Mouse (Mus musculus): Measurements from ENCODE around the gene Nck2.
A peak's percentile ranks its signal among the peaks of the same experiment; 100 is the strongest.

Gene Nck2

GRCm38 (mm10) chr1:43468978-43469377 is 24.6 kb downstream of the Nck2 start:
- DNase-seq (ENCODE audit: low spot score), result no peak

GRCm38 (mm10) chr1:43470421-43471179 is 26.2 kb downstream of the Nck2 start:
- DNase-seq (ENCODE audit: low spot score), result no peak

- DNase-seq (ENCODE audit: low spot score), result no peak
These were observed 27.0 kb downstream of the Nck2 start for GRCm38 (mm10) chr1:43471180-43472045.

DNA sequence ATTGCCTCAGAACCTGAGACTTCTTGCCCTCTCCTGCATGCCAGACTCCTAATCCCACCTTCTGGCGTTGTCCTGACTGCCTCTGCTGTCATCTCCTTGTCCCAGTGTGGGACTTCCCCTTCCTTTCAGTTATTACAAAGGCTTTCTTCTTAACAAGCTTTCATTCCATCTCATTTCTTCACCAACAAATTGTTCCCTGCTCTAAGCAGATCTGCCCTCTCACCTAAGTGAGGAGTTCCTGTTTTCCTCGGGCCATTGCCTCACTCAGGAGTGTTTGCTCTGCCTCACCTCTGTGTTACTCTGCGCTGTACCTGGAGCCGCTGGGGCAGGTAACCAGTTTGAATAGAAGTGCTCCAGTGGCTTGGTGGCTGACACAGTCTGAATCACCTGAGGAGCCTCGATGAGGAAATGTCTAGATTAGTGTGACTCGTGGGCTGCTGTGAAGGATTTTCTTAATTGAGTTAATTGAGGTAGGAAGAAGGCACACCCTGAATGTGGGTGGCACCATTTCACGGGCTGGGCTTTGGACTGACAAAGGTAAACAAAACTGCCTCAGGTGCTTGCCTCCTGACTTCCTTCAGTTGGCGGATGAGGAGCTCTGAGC is 27.8 kb downstream of the Nck2 start:
- no peak for DNase-seq (ENCODE audit: low spot score)

DNA sequence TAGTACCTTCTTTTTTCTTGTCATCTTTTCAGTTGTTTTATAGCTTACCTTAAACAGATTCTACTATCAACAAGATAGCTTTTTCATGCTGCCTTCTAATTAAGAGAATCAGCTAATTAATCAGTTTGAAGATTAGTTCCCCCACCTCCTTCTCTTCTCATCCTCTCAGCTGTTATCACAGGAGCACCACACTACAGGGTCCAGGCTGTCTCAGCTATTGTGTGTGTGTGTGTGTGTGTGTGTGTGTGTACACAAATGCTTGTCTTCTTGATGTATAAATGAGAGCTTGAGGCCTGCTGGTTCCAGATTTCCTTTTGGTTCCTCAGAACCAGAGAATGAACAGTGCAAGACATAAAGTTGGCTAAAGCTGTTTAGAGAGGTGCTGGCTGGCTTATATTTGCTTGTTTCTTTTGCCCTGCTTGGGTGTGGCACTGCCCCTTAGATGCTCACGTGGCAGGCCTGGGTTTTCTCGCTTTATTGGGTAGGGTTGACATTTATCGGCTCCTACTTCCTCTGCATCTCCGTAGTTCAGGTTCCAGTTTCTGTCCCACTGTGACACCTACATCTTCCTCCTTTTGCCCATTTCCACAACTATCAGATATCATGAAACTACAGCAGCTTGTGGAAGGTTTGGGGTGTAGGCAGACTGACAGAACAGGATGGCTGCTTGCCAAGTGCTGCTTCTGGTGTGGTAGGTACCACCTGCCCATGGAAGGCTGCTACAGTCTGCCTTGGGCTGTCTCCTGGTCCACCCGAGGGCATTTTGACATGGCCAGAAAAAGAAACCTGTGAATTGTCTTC is 29.6 kb downstream of the Nck2 start:
- DNase-seq (ENCODE audit: low spot score), result peak; percentile 61

DNA sequence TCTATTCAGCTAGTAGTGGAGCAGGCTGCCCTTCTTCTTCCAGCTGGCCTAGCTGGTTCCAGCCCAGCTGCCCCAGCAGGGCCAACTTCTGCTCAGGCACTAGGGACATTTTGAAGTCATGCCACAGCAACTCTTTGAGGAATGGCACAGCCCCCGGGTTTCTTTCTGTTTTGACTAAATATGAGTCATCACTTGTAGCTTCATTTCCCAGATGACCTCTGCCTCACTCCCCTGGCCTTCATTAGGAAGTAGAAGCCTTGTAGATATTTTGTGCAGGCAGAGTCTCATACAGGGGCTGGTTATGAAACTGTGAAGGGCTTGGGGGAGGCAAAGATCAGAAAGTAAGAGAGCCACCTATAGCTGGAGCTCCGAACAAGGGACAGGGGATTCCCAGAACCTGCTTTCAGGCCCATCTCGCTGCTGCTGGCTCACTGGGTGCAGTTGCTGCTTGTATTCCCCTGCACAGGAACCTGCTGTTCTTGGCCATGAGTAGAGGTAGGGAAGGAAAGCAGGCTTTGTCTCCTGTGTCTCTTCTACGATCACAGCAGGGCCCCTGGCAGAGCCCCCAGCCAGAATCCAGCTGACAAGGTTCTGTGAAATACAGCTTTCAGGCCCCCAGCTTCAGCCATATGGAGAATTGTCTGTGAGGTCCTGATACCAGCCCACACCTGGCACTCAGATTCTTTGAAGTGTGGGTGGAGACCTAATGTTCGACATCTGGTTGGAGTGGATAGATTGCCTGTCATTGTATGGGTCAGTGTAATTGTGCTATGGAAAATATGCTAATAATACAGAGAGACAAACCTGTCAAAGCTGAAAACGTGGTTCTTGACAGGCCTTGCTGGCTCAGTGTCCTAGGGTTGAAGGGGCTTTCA is 30.4 kb downstream of the Nck2 start:
- DNase-seq (ENCODE audit: low spot score), result no peak

GRCm38 (mm10) chr1:43477954-43478353 is 33.6 kb downstream of the Nck2 start:
- no peak for DNase-seq (ENCODE audit: low spot score)

- no peak for DNase-seq (ENCODE audit: low spot score)
These were observed 40.8 kb downstream of the Nck2 start for GRCm38 (mm10) chr1:43485204-43485603.

DNA sequence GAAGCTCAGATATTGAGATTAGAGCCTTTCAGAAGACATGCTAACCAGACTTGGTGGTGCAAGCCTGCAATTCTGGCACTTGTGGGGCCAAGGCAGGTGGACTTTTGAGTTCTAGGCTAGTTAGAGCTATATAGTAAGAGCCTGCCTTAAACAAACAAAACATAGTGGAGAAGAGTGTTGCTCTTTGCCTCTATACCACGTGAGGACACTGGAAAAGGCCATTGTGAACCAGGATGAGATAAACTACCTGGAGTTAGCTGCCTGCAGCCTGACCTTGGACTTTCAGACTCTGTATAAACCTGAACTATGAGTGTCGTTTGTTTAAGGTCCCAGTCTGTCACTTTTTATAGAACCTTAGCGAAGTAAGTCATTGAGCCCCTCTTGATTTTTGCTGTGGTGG is 42.1 kb downstream of the Nck2 start:
- no peak for DNase-seq (ENCODE audit: low spot score)

DNA sequence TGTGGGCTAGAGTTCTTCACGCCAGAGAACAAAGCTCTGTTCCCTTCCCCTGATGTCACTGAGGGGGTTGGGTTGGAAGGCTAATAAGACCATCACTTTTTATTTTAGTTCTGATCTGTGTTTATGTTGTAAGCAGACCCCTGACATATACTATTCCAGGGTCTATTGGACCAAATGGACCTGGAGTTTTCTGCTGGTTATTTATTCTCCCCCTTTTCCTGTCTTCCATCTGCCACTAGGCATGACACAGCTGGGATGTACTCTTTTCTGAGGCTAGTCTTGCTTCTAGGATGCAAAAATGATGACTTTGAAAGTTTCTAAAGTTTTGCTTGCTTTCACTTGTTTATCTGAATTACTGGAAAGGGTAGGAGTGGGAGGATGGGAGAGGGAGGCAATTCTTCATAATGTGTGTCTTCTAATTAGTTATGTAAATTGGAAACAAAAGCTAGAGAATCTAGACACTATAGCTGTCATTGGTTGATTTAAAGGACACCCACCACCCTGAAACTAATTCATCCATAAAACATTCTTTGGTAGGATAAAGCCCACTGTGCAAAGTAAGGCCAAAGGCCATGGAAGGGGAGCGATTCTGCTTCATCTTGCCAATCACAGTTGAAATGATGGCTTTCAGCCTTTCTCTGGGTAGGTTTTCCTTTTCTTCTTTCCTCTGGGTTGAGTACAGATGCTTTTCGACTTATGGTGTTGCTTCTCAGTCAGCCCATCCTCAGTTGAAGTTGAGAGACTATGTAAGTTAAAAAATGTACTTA is 42.8 kb downstream of the Nck2 start:
- DNase-seq (ENCODE audit: low spot score), result no peak

GRCm38 (mm10) chr1:43489311-43489710 is 44.9 kb downstream of the Nck2 start:
- no peak for DNase-seq (ENCODE audit: low spot score)

GRCm38 (mm10) chr1:43491506-43492269 is 47.3 kb downstream of the Nck2 start:
- DNase-seq (ENCODE audit: low spot score), result no peak

DNA sequence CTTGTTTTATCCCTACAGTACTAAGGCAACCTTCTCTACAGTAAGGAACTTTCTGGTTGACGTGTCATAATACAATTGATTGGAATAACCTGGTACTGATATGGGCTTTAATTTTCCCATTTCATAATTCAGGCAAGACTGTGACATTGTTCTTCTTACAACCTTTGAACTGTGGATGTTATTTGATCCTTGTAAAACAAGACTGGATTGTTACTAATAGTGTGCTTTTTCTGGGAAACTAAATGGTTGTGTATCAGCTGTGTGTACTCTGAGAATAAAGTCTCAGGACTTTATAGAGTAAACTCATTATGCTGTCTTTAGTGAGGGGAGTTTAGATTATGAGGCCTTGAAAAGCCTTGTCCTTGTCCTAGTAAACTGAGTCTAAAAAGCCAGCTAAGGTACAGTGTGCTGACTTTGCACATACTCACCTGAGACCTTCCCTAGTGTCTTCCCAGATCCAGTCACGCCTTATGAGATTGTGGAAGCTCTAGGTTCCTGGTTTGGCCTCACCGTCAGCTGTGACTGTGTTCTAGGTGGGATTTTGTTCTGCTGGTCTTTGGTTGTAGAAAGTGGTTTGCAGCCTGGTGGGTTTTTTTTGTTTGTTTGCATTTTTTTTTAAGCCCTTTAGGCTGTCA is 48.5 kb downstream of the Nck2 start:
- no peak for DNase-seq (ENCODE audit: low spot score)

- DNase-seq (ENCODE audit: low spot score), result no peak
These were observed 51.7 kb downstream of the Nck2 start for GRCm38 (mm10) chr1:43496051-43496450.

DNA sequence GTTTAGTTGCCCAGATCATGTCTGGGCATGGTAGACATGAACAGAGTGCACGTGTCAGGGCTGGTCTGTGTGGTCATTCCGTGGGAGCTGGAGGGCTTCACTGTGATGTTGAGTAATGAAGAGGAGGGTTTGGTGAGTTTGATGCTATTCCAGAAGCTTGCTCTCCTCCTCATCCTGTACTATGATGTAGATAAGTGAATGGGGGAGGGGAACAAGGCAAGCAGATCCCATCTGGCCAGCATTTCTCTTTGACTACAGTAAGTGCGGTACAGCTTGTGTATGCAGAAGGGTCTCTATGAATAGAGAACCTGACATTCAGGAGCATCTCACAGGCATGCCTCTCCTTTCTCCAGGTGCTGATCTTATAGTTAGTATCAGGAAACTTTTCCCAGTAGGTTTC is 52.6 kb downstream of the Nck2 start:
- DNase-seq (ENCODE audit: low spot score), result no peak

GRCm38 (mm10) chr1:43497951-43498350 is 53.6 kb downstream of the Nck2 start:
- DNase-seq (ENCODE audit: low spot score), result no peak

GRCm38 (mm10) chr1:43500121-43500520 is 55.7 kb downstream of the Nck2 start:
- DNase-seq (ENCODE audit: low spot score), result no peak

- no peak for DNase-seq (ENCODE audit: low spot score)
These were observed 57.0 kb downstream of the Nck2 start for GRCm38 (mm10) chr1:43501143-43501919.
